Mouse (Mus musculus) common myeloid progenitor, adult 5-6 weeks (primary cell): ENCODE results near the gene Rplp1. TPM values are rescaled to one million over a fixed set of nuclear protein-coding genes. Genes with fewer than 3 reads are reported as not detected.

Source experiments
- ATAC-seq: replicated peaks from 2 replicates; pipeline ENCODE4 v1.8.0; 2016; ENCODE audit warnings: low read depth, mild to moderate bottlenecking, moderate TSS enrichment, inconsistent platforms; ENCODE audit not compliant: poor library complexity, severe bottlenecking
- total RNA-seq: library from RNA; stranded (forward); fragments of 200-1000, 187-1606 nt; gene quantifications from 2 replicates; pipeline ENCODE4 v1.2.3, GENCODE M21; 2017

The Rplp1 gene
- 4,884 and 5,218 TPM in 2 replicates for total RNA-seq

GRCm38 (mm10) chr9:61914203-61914916 lies at the start of gene Rplp1:
TSS of gene Rplp1 (minus strand) at chr9:61914542.
- ATAC-seq = peak; percentile 86

GRCm38 (mm10) chr9:61963356-61963755 lies 49.0 kb upstream of the Rplp1 start:
- peak; percentile 71 for ATAC-seq

DNA sequence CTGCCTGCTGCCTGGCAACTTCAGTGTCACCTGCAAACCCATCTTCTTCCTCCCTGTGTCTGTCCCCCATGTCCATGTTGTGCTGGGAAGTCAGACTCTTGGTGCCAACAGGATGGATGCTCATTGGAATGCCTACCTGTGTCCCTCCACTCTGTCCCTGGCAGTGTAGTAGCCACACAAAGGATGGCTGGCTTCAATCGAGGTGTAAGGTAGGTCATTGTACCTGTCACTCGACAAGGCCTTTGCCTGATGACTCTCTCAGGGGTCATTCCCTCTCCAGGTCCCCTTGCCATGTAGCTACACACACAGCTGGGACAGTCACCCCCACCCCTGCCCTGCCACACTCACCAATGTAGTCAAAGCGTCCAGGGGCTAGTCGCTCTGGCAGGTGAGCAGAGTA lies 46.8 kb upstream of the Rplp1 start:
- no peak for ATAC-seq

DNA sequence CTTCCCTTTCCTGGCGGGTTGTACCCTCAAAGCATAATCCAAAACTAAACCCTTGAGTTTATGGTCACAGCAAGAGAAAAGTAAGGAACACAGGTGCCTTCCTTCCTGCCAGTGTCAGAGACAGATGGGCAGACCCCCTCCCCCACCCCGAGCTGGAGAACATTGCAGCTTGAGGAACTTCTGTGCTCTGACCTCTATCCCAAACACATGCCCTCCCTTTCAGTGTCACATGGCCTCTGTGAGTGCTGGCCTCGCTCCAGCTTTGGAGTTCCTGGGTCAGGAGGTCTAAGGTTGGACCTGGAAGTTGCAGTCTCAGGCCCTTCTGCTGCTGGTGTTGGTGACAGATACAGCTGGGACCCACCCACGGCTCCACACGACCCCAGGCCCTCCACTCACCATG lies 46.4 kb upstream of the Rplp1 start:
- no peak for ATAC-seq

DNA sequence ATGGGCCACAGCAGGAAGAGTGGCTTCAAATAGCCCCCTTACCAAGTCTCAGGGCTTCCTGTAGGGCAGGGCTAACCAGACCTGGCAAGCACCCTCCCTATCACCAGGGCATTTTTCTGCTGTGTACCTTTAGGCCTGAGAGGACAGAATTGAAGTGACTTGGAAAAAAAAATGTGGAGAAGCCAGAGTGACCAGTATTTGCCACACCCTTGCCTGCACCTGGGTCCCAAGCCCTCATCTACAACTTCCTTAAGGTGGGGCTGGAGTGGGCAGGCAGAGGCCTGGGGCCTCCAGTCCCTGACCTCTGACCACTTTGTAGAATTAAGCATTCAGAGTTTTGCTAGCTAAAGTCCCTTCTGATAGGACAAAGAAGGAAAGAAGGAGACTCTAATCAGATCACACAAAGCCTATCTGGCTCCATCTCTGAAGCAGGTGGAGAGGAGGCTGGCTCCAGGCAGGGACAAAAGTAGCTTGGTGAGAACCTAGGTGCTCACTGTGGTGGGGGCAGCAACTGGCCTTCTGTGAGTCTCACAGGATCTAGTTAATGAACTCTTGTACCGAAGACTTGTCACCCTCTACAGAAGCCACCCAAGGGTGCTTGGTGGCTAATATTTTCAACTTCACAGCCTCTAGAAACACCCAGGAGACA lies 45.7 kb upstream of the Rplp1 start:
- no peak for ATAC-seq

DNA sequence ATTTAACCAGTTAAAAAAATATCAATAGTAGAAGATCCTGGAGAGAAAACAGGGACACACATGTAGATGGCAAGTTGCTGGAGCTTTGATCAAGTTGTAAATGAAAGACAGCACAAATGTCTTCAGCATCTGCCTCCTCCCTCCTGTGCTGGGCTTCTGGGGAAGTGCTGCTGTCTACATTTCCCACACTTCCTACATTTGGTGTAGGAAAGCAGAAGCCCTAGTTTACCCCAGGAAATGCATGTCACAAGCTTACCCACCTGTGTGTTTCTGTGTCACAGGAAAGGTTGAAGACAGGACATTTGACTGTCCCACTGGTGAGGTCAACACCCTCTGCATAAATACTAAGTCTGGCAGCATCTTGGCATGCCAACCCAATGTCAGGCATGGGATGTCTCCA lies 40.4 kb upstream of the Rplp1 start:
- ATAC-seq = no peak

GRCm38 (mm10) chr9:61952241-61952640 lies 37.9 kb upstream of the Rplp1 start:
- no peak for ATAC-seq

GRCm38 (mm10) chr9:61947402-61948346 lies 33.3 kb upstream of the Rplp1 start:
- ATAC-seq = peak; percentile 90

DNA sequence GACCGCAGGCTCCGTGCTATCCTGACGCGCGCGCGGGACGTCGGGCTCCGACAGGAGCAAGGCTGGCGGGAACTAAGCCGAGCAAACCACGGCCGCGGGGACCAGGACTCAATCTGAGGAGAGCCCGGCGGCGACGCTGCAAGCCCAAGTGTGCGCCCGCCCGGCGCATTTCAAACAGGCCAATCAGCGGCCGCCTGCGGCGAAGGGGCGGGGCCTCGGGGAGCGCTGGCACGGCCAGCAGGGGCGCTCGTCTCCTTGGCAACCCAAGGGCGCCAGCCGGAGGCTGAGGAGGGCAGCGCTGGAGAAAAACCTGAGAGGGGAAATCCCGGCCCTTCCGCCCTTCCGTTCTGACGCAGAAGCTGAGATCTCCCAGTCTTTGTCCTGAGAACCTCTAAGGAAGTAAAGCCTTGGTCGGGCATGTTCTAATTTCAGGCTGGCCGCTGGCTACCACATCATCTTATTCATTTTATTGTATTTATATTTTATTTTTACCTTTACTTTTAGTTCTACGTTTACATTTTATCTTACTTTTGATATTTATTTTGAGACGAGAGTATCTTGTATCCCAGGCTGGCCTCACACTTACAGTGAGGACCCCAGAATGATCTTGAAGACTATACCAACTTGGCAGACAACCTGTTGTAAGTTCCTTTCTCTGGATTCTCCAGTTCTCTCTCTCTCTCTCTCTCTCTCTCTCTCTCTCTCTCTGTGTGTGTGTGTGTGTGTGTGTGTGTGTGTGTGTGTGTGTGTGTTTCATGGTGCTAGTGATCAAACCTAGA lies 32.5 kb upstream of the Rplp1 start, which contains the start of gene Kif23:
Gene Kif23 (minus strand): TSS at position 152 of the 779 bp plus-strand sequence.
- ATAC-seq = peak; percentile 87

DNA sequence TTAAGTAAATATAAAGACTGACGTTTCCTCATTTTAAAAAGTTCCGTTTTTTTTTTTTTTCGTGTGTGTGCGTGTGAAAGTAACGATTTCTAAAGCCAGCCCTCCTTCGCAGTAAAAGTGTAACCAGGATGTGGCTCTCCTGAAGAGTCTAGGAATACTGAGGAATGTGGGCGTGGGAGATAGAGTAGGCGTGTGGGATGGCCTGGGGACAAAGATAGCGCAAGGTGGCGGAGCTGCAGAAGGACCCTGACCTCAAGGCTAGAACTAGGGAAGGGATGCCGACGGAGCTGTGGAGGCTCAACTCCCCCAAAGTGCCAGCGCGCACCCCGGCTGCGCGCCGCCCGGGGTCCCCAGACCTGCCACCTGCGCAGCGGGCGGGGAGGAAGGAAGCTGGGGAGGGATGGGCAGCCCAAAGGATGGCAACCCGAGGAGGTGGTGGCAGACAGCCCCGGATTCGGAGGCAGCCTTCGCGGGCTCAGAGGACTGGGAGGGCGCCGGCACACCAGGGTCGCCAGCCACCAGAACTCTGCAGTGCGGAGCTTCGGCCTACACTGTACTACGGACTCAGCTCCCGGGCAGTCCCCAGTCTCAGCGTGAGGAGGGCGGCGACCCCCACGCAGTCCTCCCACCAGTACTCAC lies 31.8 kb upstream of the Rplp1 start:
- ATAC-seq = peak; percentile 17

GRCm38 (mm10) chr9:61941054-61941453 lies 26.7 kb upstream of the Rplp1 start:
- ATAC-seq = peak; percentile 56

DNA sequence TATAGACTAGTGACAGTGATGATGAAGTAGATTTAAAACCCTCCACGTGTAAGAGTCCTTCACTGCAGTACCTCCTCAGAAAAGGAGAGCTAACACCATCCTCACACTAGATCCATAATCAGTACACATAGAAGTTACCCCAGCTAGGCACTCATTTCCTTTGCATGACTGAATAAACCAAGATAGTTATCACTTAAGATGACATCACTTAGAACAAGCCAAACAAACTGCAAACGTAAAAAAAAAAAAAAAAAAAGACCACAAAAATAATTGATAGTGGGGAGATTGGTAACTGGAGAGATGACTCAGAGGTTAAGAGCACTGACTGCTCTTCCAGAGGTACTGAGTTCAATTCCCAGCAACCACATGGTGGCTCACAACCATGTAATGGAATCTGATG lies 19.0 kb upstream of the Rplp1 start:
- no peak for ATAC-seq

- peak; percentile 83 for ATAC-seq
These were observed 17.7 kb upstream of the Rplp1 start for GRCm38 (mm10) chr9:61932009-61932408.

- ATAC-seq = peak; percentile 93
These were observed 10.8 kb upstream of the Rplp1 start for GRCm38 (mm10) chr9:61925086-61925660.

GRCm38 (mm10) chr9:61920331-61920730 lies 6.0 kb upstream of the Rplp1 start:
- ATAC-seq = no peak

DNA sequence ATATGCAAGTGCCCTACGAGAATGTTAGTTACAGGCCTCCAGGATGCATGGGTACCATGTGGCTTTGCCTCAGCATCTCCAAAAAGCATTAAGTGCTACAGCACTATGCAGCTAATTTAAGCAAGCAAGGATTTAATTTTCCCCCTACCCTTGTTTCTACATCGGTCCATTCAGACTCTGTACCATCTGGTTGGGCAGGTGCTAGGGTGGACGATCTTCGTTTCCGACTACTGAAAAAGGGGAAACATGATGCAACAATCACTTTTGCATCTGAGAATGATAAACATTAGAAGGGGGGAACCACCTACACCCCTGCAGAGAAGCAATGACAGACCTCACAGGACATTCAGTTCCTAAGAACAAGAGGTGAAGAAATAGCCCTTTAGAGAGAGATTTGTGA lies 5.1 kb upstream of the Rplp1 start:
- no peak for ATAC-seq

DNA sequence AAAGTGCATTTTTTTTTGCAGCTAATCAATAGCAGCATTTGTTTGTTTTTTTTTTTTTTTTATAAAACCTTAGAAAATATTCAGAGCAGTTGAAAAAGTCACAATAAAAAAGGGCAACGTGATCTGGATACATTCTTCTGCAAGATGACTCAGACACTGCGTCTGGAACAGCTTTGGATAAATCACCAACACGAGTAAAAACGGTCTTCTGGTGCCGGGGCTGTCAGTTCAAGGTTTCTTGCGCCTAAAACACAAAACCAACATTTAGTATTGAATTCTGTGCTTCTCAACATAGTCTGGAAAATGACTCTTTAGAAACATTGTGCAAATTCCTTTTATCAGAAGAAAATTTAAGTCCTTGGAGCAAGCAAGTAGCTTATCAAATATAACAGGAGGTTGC lies 3.1 kb upstream of the Rplp1 start:
- ATAC-seq = no peak

- ATAC-seq = no peak
These were observed 2.6 kb upstream of the Rplp1 start for GRCm38 (mm10) chr9:61916986-61917385.

DNA sequence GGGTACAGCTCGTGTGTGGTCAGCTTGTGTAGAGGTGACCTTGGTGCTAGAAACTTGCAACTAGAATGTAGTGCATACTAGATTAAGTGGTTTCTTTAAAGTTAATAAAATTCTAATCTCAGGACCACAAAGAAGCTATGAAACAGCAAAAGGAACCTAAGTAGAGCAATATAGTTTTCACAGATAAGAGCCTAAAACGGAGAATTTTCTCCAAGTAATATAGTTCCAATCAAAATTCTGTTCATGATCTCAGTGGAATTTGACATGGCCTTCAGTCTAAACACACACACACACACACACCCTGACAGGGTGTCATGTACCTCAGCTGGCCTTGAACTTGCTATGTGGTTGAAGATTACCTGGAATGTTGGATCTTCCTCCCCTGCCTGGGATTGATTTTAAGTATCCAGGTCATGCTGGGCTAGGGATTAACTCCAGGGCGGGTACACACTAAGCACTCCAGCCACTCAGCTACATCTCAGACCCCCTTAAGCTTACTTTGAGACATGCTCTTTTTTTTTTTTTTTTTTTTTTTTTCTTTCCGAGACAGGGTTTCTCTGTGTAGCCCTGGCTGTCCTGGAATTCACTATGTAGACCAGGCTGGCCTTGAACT lies 1.2 kb upstream of the Rplp1 start:
- no peak for ATAC-seq
